Mouse (Mus musculus) thymus, adult 2 months (tissue): ENCODE results near the gene Lrrc27. TPM values are rescaled to one million over a fixed set of nuclear protein-coding genes. Genes with fewer than 3 reads are reported as not detected.

Experiments
- DNase-seq: peaks from one replicate; pipeline ENCODE4 v3.0.0; 2021
- H3K27ac ChIP-seq: fragments of 200-500 bp; 2 replicates; pipeline ENCODE4 v1.5.1; 2012; ENCODE audit warnings: low read length, control low read depth; ENCODE audit not compliant: control insufficient read depth, insufficient read depth
- H3K27me3 ChIP-seq: fragments of 200-500 bp; 2 replicates; pipeline ENCODE4 v1.6.1; 2012; ENCODE audit warnings: mild to moderate bottlenecking, low read length, moderate library complexity, mixed read lengths; ENCODE audit not compliant: control insufficient read depth, insufficient read depth
- H3K36me3 ChIP-seq: fragments of 200-500 bp; 2 replicates; pipeline ENCODE4 v1.6.1; 2012; ENCODE audit warnings: mild to moderate bottlenecking, low read length, moderate library complexity; ENCODE audit not compliant: control insufficient read depth, insufficient read depth
- H3K4me1 ChIP-seq: fragments of 200-500 bp; replicated peaks from 2 replicates; pipeline ENCODE4 v1.6.1; 2012; ENCODE audit warnings: low read length; ENCODE audit not compliant: control insufficient read depth, insufficient read depth
- H3K4me3 ChIP-seq: fragments of 200-500 bp; 2 replicates; pipeline ENCODE4 v1.5.1; 2012; ENCODE audit warnings: mild to moderate bottlenecking, low read length, control low read depth, moderate library complexity; ENCODE audit not compliant: control insufficient read depth, insufficient read depth
- CTCF ChIP-seq: fragments of 200-500 bp; IDR thresholded peaks from 2 replicates; pipeline ENCODE4 v1.5.1; 2012; ENCODE audit warnings: mild to moderate bottlenecking, control low read depth, low read length, moderate library complexity, borderline replicate concordance; ENCODE audit not compliant: control insufficient read depth, poor library complexity, insufficient read depth; ENCODE audit errors: extremely low read depth
- POLR2A ChIP-seq: fragments of 200-500 bp; IDR thresholded peaks from 2 replicates; pipeline ENCODE4 v1.6.1; 2012; ENCODE audit warnings: mild to moderate bottlenecking, low read length, control low read depth, moderate library complexity; ENCODE audit not compliant: control insufficient read depth, poor library complexity, insufficient read depth; ENCODE audit errors: extremely low read depth
- WGBS: fragments of 180-500 bp; shearing (Covaris S2); methylation state at CpG from one replicate; pipeline ENCODE4 v1.1.7; 2018; 5-methylcytosine and 5-hydroxymethylcytosine counted together
- polyA plus RNA-seq: library from polyadenylated mRNA; depleted of rRNA; stranded (reverse); fragments of >200 nt; gene quantifications from 2 replicates; pipeline ENCODE4 v1.2.3, GENCODE M21; 2012

Gene Lrrc27
- polyA plus RNA-seq, 1 experiment, result 3.9 TPM

- DNase-seq, result no peak
- TF ChIP-seq POLR2A, result no peak
- no peak for TF ChIP-seq CTCF
- H3K4me3 ChIP-seq, result no peak overlapping the region
- no peak overlapping the region for H3K27ac ChIP-seq
- H3K27me3 ChIP-seq, result no peaks in the 10 kb centered on the region
- no peaks in the 10 kb centered on the region for H3K36me3 ChIP-seq
- WGBS, result 87% methylated on average over 10 of the region's 10 CpGs
- H3K4me1 ChIP-seq, result peaks cover 16% of the 10 kb centered on the region
These were observed 63.4 kb downstream of the Lrrc27 start for GRCm38 (mm10) chr7:139276150-139276549.

DNA sequence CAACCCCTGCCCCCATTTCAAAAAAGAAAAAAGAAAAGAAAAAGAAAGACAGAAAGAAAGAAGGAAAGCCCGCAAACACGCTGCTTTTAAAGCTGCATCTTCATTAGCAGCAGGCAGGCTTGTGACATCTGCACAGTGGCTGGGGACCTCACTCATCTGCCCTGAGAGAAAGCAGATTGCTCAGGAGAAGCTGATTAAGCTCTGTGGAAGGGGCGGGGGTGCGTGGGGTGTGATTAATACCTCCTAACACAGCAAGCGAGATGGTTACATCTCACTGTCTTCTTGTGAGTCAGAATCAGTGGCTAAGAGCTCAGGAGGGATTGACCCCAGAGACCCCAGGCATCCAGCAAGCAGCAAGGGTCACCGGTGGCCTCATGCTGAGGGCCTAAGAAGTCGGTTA lies 64.7 kb downstream of the Lrrc27 start:
- Histone ChIP-seq H3K4me3 (no peak overlapping the region), H3K4me1 (peaks cover 11% of the 10 kb centered on the region), H3K36me3 (no peaks in the 10 kb centered on the region), H3K27me3 (no peaks in the 10 kb centered on the region), H3K27ac (no peak overlapping the region)
- TF ChIP-seq CTCF, result no peak
- no peak for TF ChIP-seq POLR2A
- DNase-seq, result no peak
- 95% methylated on average over 7 of the region's 7 CpGs for WGBS

- Histone ChIP-seq H3K36me3 (no peaks in the 10 kb centered on the region), H3K4me1 (no peaks in the 10 kb centered on the region), H3K27ac (no peak overlapping the region), H3K4me3 (no peak overlapping the region), H3K27me3 (no peaks in the 10 kb centered on the region)
- 90% methylated on average over 5 of the region's 5 CpGs for WGBS
- no peak for DNase-seq
- TF ChIP-seq POLR2A, result no peak
- no peak for TF ChIP-seq CTCF
These were observed 66.8 kb downstream of the Lrrc27 start for GRCm38 (mm10) chr7:139279571-139279970.

DNA sequence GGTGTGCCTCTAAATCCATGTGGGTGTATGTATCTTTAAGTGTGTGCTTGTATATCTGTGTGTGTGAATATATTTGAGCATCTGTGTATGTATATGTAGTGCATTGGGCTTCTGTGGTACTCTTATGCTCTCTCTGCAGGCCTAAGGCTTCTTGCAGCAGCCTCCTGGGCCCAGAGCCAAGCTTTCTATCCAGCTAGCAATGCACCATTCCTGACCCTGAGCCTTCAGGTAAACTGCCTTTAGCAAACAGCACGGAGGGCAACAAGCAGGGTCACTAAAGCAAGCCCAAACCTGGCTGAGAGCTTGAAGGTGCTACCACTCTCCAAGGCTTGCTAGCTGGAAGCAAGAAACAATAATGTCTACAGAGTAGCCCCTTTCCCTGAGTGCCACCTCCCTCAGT lies 67.3 kb downstream of the Lrrc27 start:
- Histone ChIP-seq H3K27me3 (no peaks in the 10 kb centered on the region), H3K4me3 (no peak overlapping the region), H3K4me1 (no peaks in the 10 kb centered on the region), H3K36me3 (no peaks in the 10 kb centered on the region), H3K27ac (no peak overlapping the region)
- TF ChIP-seq CTCF (no peak), POLR2A (no peak)
- 87% methylated on average over 1 of the region's 1 CpGs for WGBS
- no peak for DNase-seq

- DNase-seq, result no peak
- H3K27ac ChIP-seq, result no peak overlapping the region
These were observed 68.4 kb downstream of the Lrrc27 start for GRCm38 (mm10) chr7:139281195-139281594.

GRCm38 (mm10) chr7:139282037-139282436 lies 69.2 kb downstream of the Lrrc27 start:
- Histone ChIP-seq H3K27ac (no peak overlapping the region), H3K4me1 (no peaks in the 10 kb centered on the region), H3K4me3 (no peak overlapping the region), H3K27me3 (no peaks in the 10 kb centered on the region), H3K36me3 (no peaks in the 10 kb centered on the region)
- 90% methylated on average over 3 of the region's 3 CpGs for WGBS
- TF ChIP-seq POLR2A, result no peak
- TF ChIP-seq CTCF, result no peak
- no peak for DNase-seq

More at GRCm38 (mm10) chr7:139281195-139281594, 68.4 kb downstream of the Lrrc27 start:
- TF ChIP-seq CTCF (no peak), POLR2A (no peak)
- no peaks in the 10 kb centered on the region for H3K4me1 ChIP-seq
- H3K27me3 ChIP-seq, result no peaks in the 10 kb centered on the region
- no peak overlapping the region for H3K4me3 ChIP-seq
- H3K36me3 ChIP-seq, result no peaks in the 10 kb centered on the region
- WGBS, result 68% methylated on average over 2 of the region's 2 CpGs
